Mouse (Mus musculus) right cerebral cortex, postnatal 10 days (tissue): ENCODE measurements at regions not wholly inside any gene's neighbourhood (a gene's known extent, or its start where the extent isn't known, plus 50 kb on each side); places are given as distances from the start of the nearest gene placed in this dataset.
A peak's percentile ranks its signal among the peaks of the same experiment; 100 is the strongest.

Experiments used
- DNase-seq, 2 experiments: peaks; one replicate each; pipeline ENCODE4 v3.0.0; 2021; ENCODE audit warnings: low spot score in 2 of 2

DNA sequence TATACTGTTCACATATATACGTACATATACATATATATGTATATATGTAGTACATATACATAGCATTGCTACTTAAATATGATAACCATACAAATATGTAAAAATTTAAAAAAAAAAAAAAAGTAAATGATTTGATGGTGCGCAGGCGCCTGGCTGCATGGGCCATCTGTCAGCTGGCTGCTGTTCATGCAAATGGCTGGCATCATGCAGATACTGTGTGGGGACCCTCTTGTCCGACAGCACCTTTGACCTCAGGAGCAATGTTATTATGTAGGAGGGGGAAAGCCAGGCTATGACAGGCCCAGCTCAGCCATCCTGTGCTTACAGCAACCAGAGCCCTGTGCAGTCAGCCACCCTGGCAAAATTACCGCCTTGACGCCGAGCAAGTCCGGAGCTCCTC lies 65.1 kb upstream of the Tnrc6c start:
- no peak for DNase-seq

GRCm38 (mm10) chr11:117589422-117589821 lies 64.7 kb upstream of the Tnrc6c start:
- no peak for DNase-seq

GRCm38 (mm10) chr11:117592570-117592969 lies 61.5 kb upstream of the Tnrc6c start:
- DNase-seq: no peak

GRCm38 (mm10) chr11:117596201-117596600 lies 57.9 kb upstream of the Tnrc6c start:
- no peak for DNase-seq

- DNase-seq: no peak
Observed at GRCm38 (mm10) chr11:117597754-117598153, 56.3 kb upstream of the Tnrc6c start.

DNA sequence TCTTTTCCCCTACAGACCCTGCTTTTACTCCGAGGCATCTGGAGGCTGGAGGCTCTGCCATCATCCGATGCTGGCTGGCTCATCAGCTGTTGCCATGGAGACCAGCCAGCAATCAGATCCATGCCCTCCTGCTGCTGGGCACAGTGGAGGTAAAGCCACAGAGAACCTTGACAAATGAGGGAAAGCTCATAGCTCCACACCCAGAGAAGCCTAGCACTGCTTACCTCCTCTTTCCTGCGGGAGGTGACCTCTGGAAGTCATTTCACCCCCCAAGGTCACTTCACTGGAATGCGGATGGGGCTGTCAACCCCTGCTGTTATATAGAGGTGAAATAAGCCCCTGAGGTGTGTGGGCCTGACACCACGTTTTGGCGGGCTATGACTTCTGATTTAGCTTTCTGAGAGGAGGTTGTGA lies 55.9 kb upstream of the Tnrc6c start:
- DNase-seq: peak; percentile 76 to 84

DNA sequence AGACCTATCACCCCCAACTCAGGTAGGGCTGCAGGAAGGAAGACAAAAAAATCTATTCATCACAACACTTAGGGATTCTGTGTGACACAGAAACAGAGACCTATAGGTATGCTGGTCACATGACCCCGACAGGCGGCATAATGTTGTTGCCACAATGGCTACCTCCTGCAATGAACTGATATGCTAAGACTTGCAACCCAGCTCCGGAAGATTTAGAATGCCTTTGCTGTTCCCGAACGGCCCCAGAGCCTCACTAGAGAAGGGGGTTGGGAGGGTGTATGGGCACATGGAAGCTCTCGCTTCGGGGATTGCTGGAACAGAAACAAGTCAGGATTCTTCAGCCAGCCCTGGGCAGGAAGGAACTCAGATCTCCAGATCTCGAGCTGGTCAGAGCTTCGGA lies 55.5 kb upstream of the Tnrc6c start:
- no peak for DNase-seq

DNA sequence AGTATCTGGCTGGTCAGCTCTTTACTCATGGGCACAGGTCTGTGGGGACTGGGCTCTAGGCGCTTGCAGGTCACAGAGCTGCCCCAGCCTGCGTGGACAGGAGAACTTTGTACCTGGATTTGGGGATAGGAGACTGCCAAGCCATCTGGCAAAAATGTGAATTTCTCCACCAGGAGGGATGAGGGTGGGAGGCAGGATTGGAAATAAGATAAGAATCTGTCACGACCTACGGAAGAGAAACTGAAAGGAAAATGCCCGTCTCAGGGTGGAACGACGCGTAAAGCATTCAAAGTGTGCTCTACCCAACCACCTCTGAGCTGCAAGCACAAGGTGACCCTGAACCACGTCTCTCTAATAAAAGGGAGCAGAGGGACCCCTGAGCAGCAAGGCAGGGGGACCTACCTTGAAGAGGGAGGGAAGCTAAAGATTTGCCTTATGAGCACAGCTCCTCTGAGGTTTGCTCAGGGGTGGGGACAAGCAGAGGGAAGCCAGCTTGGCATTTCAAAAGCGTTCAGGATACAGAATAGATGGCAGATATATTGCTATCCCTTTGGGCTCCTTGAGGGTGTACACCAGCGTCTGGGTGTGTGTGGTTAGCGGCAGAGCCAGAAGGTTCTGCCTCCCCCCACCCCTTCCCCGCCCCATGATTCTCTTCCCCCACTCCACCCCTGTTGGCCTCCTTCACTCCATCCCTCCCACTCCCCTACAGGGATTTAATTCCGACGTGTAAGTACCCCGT lies 54.9 kb upstream of the Tnrc6c start:
- DNase-seq: no peak

DNA sequence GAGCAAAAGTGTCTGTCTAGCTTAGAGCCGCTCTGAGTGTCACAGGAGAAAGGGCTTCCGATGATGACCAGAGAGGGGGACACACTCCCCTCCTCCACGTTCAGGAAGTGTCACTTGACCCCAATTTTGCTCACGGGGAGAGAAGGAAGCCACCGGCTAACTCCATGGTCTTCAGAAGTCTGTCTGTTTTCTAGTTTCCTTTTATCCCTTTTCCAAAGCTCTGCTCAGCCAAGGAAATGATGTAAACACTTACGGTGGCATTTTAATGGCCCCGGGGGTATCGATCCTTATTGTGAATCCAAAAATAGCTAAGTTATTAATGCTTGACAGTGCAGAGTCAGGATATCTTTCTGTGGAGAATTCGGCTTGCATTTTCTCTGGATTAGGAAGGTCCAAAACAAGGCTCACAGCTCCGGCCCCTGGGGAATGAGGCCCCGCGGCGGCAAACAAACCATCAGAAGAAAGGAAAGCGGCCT lies 54.3 kb upstream of the Tnrc6c start:
- DNase-seq: no peak

DNA sequence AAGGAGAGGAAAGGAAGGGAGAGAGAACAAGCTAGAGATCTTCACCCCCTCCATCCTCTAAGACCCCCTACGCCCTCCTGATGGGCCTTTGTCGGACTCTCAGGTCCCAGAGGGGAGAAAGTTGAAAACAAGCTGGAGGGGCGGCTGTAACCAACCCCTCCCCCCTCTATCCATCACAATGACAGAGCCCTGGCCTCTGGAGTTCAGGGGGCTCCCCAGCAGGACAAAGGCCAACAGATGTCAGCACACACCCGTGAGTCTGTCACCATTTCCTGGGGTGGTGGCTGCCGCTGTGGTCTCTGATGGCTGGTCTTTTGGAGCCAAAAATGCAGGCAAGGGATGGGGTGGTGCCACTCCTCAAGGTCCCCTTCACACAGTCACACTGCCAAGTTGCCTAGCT lies 52.9 kb upstream of the Tnrc6c start:
- DNase-seq: no peak

DNA sequence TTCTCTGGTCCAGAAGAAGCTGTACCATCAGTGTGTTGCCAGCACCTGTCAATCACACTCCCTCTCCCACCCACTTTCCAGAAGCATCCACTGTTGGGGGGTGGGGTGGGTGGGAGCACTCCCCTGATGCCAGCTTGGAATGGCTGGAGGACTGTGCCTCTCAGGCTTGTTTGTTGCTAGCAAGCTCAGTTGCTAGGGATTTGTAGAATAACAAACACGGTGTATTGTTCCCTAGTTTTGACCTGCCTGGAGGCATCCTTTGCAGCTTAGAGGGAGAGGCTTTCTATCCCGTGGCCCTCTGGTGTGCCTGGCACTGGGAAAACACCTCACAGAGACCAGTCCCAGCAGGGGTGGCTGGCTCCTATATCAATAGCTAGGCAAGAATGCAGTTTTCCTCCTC lies 50.1 kb upstream of the Tnrc6c start:
- DNase-seq: no peak
